Mouse (Mus musculus): ENCODE measurements around the gene BC147527. TPM values are rescaled to one million over a fixed set of nuclear protein-coding genes. Genes with fewer than 3 reads are reported as not detected.
"Not testable (repeated sequence)": the region's sequence is repeated elsewhere in the genome, so short reads cannot be mapped to it uniquely, and the experiment has no call there.

Gene BC147527
- total RNA-seq (2017), result 24.2 to 71.2 TPM (median 35.6 TPM) in 3 replicates

- peak; percentile 79 for ATAC-seq (replicated peaks; ENCODE audit: insufficient number of reproducible peaks, low FRiP score, low TSS enrichment, poor library complexity, severe bottlenecking)
Measured at GRCm38 (mm10) chr13:120299991-120300442, at the start of gene BC147527. BC147527 (plus strand) TSS chr13:120300392.

- ATAC-seq (replicated peaks; ENCODE audit: insufficient number of reproducible peaks, low FRiP score, low TSS enrichment, poor library complexity, severe bottlenecking), result peak; percentile 35; the same call in 1 of the 2 replicates
Measured at GRCm38 (mm10) chr13:120251208-120251924, 48.8 kb upstream of the BC147527 start.

GRCm38 (mm10) chr13:120258817-120259658, 41.2 kb upstream of the BC147527 start:
- peak; percentile 53 for ATAC-seq (replicated peaks; ENCODE audit: insufficient number of reproducible peaks, low FRiP score, low TSS enrichment, poor library complexity, severe bottlenecking)

- ATAC-seq (replicated peaks; ENCODE audit: insufficient number of reproducible peaks, low FRiP score, low TSS enrichment, poor library complexity, severe bottlenecking), result peak; percentile 52
Measured at GRCm38 (mm10) chr13:120259718-120260117, 40.5 kb upstream of the BC147527 start.

- ATAC-seq (replicated peaks; ENCODE audit: insufficient number of reproducible peaks, low FRiP score, low TSS enrichment, poor library complexity, severe bottlenecking), result not testable (repeated sequence)
Measured at GRCm38 (mm10) chr13:120262870-120263269, 37.3 kb upstream of the BC147527 start, which contains the start of gene AF067061. AF067061 (plus strand) TSS chr13:120263114.

- peak; percentile 66; the same call in 1 of the 2 replicates for ATAC-seq (replicated peaks; ENCODE audit: insufficient number of reproducible peaks, low FRiP score, low TSS enrichment, poor library complexity, severe bottlenecking)
Measured at GRCm38 (mm10) chr13:120277837-120278236, 22.4 kb upstream of the BC147527 start.

- peak; percentile 31; the same call in 1 of the 2 replicates for ATAC-seq (replicated peaks; ENCODE audit: insufficient number of reproducible peaks, low FRiP score, low TSS enrichment, poor library complexity, severe bottlenecking)
Measured at GRCm38 (mm10) chr13:120278784-120279183, 21.4 kb upstream of the BC147527 start.

GRCm38 (mm10) chr13:120299324-120299894, 783 bp upstream of the BC147527 start:
- 0 out of 2 replicates have a peak, but pooled peaks have one; percentile 52 for ATAC-seq (replicated peaks; ENCODE audit: insufficient number of reproducible peaks, low FRiP score, low TSS enrichment, poor library complexity, severe bottlenecking)

- no peak for ATAC-seq (replicated peaks; ENCODE audit: insufficient number of reproducible peaks, low FRiP score, low TSS enrichment, poor library complexity, severe bottlenecking)
Measured at GRCm38 (mm10) chr13:120300853-120301252, 661 bp downstream of the BC147527 start.

GRCm38 (mm10) chr13:120310749-120311148, 10.6 kb downstream of the BC147527 start:
- no peak for ATAC-seq (replicated peaks; ENCODE audit: insufficient number of reproducible peaks, low FRiP score, low TSS enrichment, poor library complexity, severe bottlenecking)

- ATAC-seq (replicated peaks; ENCODE audit: insufficient number of reproducible peaks, low FRiP score, low TSS enrichment, poor library complexity, severe bottlenecking), result peak; percentile 59; the same call in 1 of the 2 replicates
Measured at GRCm38 (mm10) chr13:120313584-120313983, 13.4 kb downstream of the BC147527 start.

- not testable (repeated sequence) for ATAC-seq (replicated peaks; ENCODE audit: insufficient number of reproducible peaks, low FRiP score, low TSS enrichment, poor library complexity, severe bottlenecking)
Measured at GRCm38 (mm10) chr13:120316578-120316977, 16.4 kb downstream of the BC147527 start, which contains the start of gene Tcstv3. Tcstv3 (plus strand) TSS chr13:120316878.

- ATAC-seq (replicated peaks; ENCODE audit: insufficient number of reproducible peaks, low FRiP score, low TSS enrichment, poor library complexity, severe bottlenecking), result no peak
Measured at GRCm38 (mm10) chr13:120320183-120320582, 20.0 kb downstream of the BC147527 start.

- no peak for ATAC-seq (replicated peaks; ENCODE audit: insufficient number of reproducible peaks, low FRiP score, low TSS enrichment, poor library complexity, severe bottlenecking)
Measured at GRCm38 (mm10) chr13:120320721-120321120, 20.5 kb downstream of the BC147527 start.

Other genes starting within 250 kb of the BC147527 start
- gene Gm21188, start 248.2 kb upstream of the BC147527 start, total RNA-seq (2017), result 136 to 183 TPM (median 179 TPM) in 3 replicates
- not detected in 3 replicates for gene Gm20767, start 160.1 kb upstream of the BC147527 start, total RNA-seq (2017)
- not detected in 3 replicates for gene Gm21818, start 128.0 kb upstream of the BC147527 start, total RNA-seq (2017)
- not detected in 3 replicates for gene Gm21762, start 84.4 kb upstream of the BC147527 start, total RNA-seq (2017)
- not detected in 3 replicates for gene Gm21731, start 61.3 kb upstream of the BC147527 start, total RNA-seq (2017)
- not detected in 3 replicates for gene AF067061, start 37.3 kb upstream of the BC147527 start, total RNA-seq (2017)
- not detected in 3 replicates for gene Tcstv3, start 16.5 kb downstream of the BC147527 start, total RNA-seq (2017)

Data from monocyte, adult 5-6 weeks (primary cell).